Comparison of ENCODE assay signal across 13 mouse cellular contexts in the genomic region with DNA sequence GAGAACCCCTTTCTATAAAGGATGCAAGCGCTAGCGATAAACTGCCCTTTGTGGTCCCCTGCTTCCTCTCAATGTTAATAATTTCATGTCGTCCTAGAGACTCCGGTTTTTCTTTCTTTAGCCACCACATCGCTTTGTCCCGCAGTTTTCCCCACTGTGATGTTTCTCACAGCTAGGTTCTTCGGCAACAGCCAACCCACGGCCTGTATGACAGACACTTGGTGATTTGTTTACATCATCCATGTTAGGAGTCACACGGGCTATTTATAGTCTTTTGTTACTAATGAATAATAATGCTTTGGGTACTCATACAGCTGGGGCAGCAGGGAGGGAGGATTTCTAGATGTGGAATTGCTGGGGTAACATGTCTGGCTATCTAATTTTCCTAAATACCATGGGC. TPM values are rescaled to one million over a fixed set of nuclear protein-coding genes. Genes with fewer than 3 reads are reported as not detected.
DNase-seq lines count a peak whose midpoint lies in the region; ATAC-seq and TF ChIP-seq lines count a peak whose summit lies in the region.
"Had no signal": no experiment of that assay in that cellular context is flagged by ENCODE, and none has a peak within 500 bp of the region (broad histone marks: within the 10 kb centered on the region; RNA-seq: fewer than 3 reads in every experiment).

No protein-coding gene starts in this region.

- ATAC-seq in forebrain, embryonic 12.5 days (ENCODE audit: low FRiP score): no peak
- no peak for ATAC-seq in forebrain, embryonic 11.5 days (replicated peaks; ENCODE audit: low FRiP score)
- ATAC-seq in midbrain, embryonic 11.5 days (ENCODE audit: low FRiP score): no peak
- ATAC-seq in midbrain, embryonic 12.5 days (ENCODE audit: low FRiP score, low read depth): no peak
- ATAC-seq in megakaryocyte-erythroid progenitor cell, adult 5-6 weeks (replicated peaks; ENCODE audit: low FRiP score, low TSS enrichment, poor library complexity, severe bottlenecking): no peak
- no peak for ATAC-seq in liver, embryonic 11.5 days (replicated peaks; ENCODE audit: low FRiP score)

- H3K27ac ChIP-seq in forebrain, embryonic 12.5 days: peak overlapping the region; percentile 93
- H3K27ac ChIP-seq in forebrain, embryonic 11.5 days (ENCODE audit: low read depth, low read length): no peak overlapping the region
- H3K27ac ChIP-seq in midbrain, embryonic 10.5 days (replicated peaks): peak overlapping the region; percentile 83; the same call in 1 of the 2 replicates
- H3K27ac ChIP-seq in midbrain, embryonic 11.5 days (ENCODE audit: low read depth, low read length): no peak overlapping the region; the same call in 1 of the 2 replicates
- H3K27ac ChIP-seq in midbrain, embryonic 12.5 days (replicated peaks): peak overlapping the region; percentile 94
- peak overlapping the region; percentile 86 for H3K27ac ChIP-seq in olfactory bulb, adult 2 months (ENCODE audit: insufficient read depth, low read depth, low read length)
- no peak overlapping the region for H3K27ac ChIP-seq in liver, embryonic 11.5 days (ENCODE audit: low read depth, low read length)
- H3K27ac ChIP-seq: liver, embryonic 13.5 days had no signal

- peaks cover 48% of the 10 kb centered on the region for H3K4me1 ChIP-seq in forebrain, embryonic 12.5 days
- peaks cover 22% of the 10 kb centered on the region for H3K4me1 ChIP-seq in forebrain, embryonic 11.5 days (replicated peaks; ENCODE audit: control insufficient read depth, insufficient read depth, low read length)
- peaks cover 68% of the 10 kb centered on the region for H3K4me1 ChIP-seq in midbrain, embryonic 10.5 days
- peaks cover 25% of the 10 kb centered on the region for H3K4me1 ChIP-seq in midbrain, embryonic 11.5 days (ENCODE audit: control insufficient read depth, insufficient read depth, low read length)
- H3K4me1 ChIP-seq in midbrain, embryonic 12.5 days: peaks cover 41% of the 10 kb centered on the region
- peaks cover 37% of the 10 kb centered on the region for H3K4me1 ChIP-seq in olfactory bulb, adult 2 months (ENCODE audit: control insufficient read depth, insufficient read depth, low read length)
- H3K4me1 ChIP-seq in liver, embryonic 11.5 days (replicated peaks; ENCODE audit: control insufficient read depth, insufficient read depth, low read length): peaks cover 11% of the 10 kb centered on the region

- no peak for TF ChIP-seq POLR2A in olfactory bulb, adult 2 months (IDR thresholded peaks at IDR 0.05; ENCODE audit: insufficient read depth, low read depth, low read length)

- H3K4me3 ChIP-seq in forebrain, embryonic 12.5 days (replicated peaks): no peak overlapping the region
- H3K4me3 ChIP-seq in forebrain, embryonic 11.5 days (ENCODE audit: low read depth, low read length): no peak overlapping the region
- H3K4me3 ChIP-seq in midbrain, embryonic 10.5 days: no peak overlapping the region
- H3K4me3 ChIP-seq in midbrain, embryonic 11.5 days (ENCODE audit: low read depth, low read length): no peak overlapping the region
- no peak overlapping the region for H3K4me3 ChIP-seq in midbrain, embryonic 12.5 days
- no peak overlapping the region for H3K4me3 ChIP-seq in olfactory bulb, adult 2 months (ENCODE audit: insufficient read depth, low read depth, low read length)
- no peak overlapping the region for H3K4me3 ChIP-seq in liver, embryonic 11.5 days (ENCODE audit: low read depth, low read length)
- H3K4me3 ChIP-seq: erythroblast, embryonic 14.5 days; liver, embryonic 13.5 days had no signal

- H3K36me3 ChIP-seq in forebrain, embryonic 12.5 days (replicated peaks): no peaks in the 10 kb centered on the region
- H3K36me3 ChIP-seq in forebrain, embryonic 11.5 days (ENCODE audit: control insufficient read depth, insufficient read depth, low read length): no peaks in the 10 kb centered on the region
- H3K36me3 ChIP-seq in midbrain, embryonic 10.5 days: no peaks in the 10 kb centered on the region
- no peaks in the 10 kb centered on the region for H3K36me3 ChIP-seq in midbrain, embryonic 11.5 days (ENCODE audit: control insufficient read depth, insufficient read depth, low read length)
- no peaks in the 10 kb centered on the region for H3K36me3 ChIP-seq in midbrain, embryonic 12.5 days
- H3K36me3 ChIP-seq in liver, embryonic 11.5 days (ENCODE audit: control insufficient read depth, insufficient read depth, low read length): no peaks in the 10 kb centered on the region
- H3K36me3 ChIP-seq: limb, embryonic 10.5 days; liver, embryonic 13.5 days had no signal

- H3K27me3 ChIP-seq in forebrain, embryonic 12.5 days: peaks cover 13% of the 10 kb centered on the region
- H3K27me3 ChIP-seq in forebrain, embryonic 11.5 days (ENCODE audit: control insufficient read depth, insufficient read depth, low read length): no peaks in the 10 kb centered on the region
- peaks cover 67% of the 10 kb centered on the region for H3K27me3 ChIP-seq in midbrain, embryonic 10.5 days (ENCODE audit: low read depth, poor library complexity, severe bottlenecking)
- H3K27me3 ChIP-seq in midbrain, embryonic 11.5 days (ENCODE audit: control insufficient read depth, insufficient read depth, low read length): no peaks in the 10 kb centered on the region
- H3K27me3 ChIP-seq in midbrain, embryonic 12.5 days: peaks cover 16% of the 10 kb centered on the region
- peaks cover 17% of the 10 kb centered on the region for H3K27me3 ChIP-seq in liver, embryonic 11.5 days (replicated peaks; ENCODE audit: control insufficient read depth, insufficient read depth, low read length)

- no peak for DNase-seq in forebrain, embryonic 11.5 days (ENCODE audit: low spot score)
- no peak for DNase-seq in midbrain, embryonic 10.5 days (ENCODE audit: low spot score)
- no peak for DNase-seq in midbrain, embryonic 11.5 days (ENCODE audit: low spot score, missing footprints)
- DNase-seq in liver, embryonic 11.5 days (ENCODE audit: low spot score): no peak
- DNase-seq: liver, embryonic 13.5 days; spleen, adult 18-20 months; thymus, postnatal 36 days had no signal

- no peak overlapping the region for H3K9ac ChIP-seq in forebrain, embryonic 12.5 days
- H3K9ac ChIP-seq in forebrain, embryonic 11.5 days (ENCODE audit: low read length): no peak overlapping the region
- H3K9ac ChIP-seq in midbrain, embryonic 11.5 days (ENCODE audit: low read length): no peak overlapping the region
- no peak overlapping the region for H3K9ac ChIP-seq in midbrain, embryonic 12.5 days (replicated peaks)
- H3K9ac ChIP-seq in liver, embryonic 11.5 days (ENCODE audit: low read depth, low read length): no peak overlapping the region
- H3K9ac ChIP-seq: liver, embryonic 13.5 days had no signal

- H3K9me3 ChIP-seq in forebrain, embryonic 12.5 days: no peaks in the 10 kb centered on the region
- no peaks in the 10 kb centered on the region for H3K9me3 ChIP-seq in forebrain, embryonic 11.5 days (ENCODE audit: control insufficient read depth, low read length)
- no peaks in the 10 kb centered on the region for H3K9me3 ChIP-seq in midbrain, embryonic 10.5 days (replicated peaks)
- H3K9me3 ChIP-seq in midbrain, embryonic 11.5 days (ENCODE audit: control insufficient read depth, low read length): no peaks in the 10 kb centered on the region
- H3K9me3 ChIP-seq in midbrain, embryonic 12.5 days: no peaks in the 10 kb centered on the region
- no peaks in the 10 kb centered on the region for H3K9me3 ChIP-seq in liver, embryonic 11.5 days (ENCODE audit: control insufficient read depth, low read length)
- H3K9me3 ChIP-seq: limb, embryonic 10.5 days; liver, embryonic 13.5 days had no signal

- WGBS in forebrain, embryonic 12.5 days: 54% methylated on average over 9 of the region's 9 CpGs
- WGBS in forebrain, embryonic 11.5 days: 66% methylated on average over 9 of the region's 9 CpGs
- WGBS in midbrain, embryonic 10.5 days: 77% methylated on average over 9 of the region's 9 CpGs
- WGBS in midbrain, embryonic 11.5 days: 65% methylated on average over 9 of the region's 9 CpGs
- WGBS in midbrain, embryonic 12.5 days: 61% methylated on average over 9 of the region's 9 CpGs
- WGBS in olfactory bulb, adult 2 months: 23% methylated on average over 9 of the region's 9 CpGs
- WGBS in liver, embryonic 11.5 days: 72% methylated on average over 9 of the region's 9 CpGs

- no peak for TF ChIP-seq CTCF in olfactory bulb, adult 2 months (IDR thresholded peaks at IDR 0.05; ENCODE audit: insufficient read depth, low read depth, low read length)

- 0 out of 2 replicates have a peak overlapping the region, but pooled peaks have one; percentile 38 for H3K4me2 ChIP-seq in forebrain, embryonic 12.5 days
- no peak overlapping the region for H3K4me2 ChIP-seq in forebrain, embryonic 11.5 days (ENCODE audit: low read depth, low read length, severe bottlenecking)
- H3K4me2 ChIP-seq in midbrain, embryonic 11.5 days: no peak overlapping the region
- H3K4me2 ChIP-seq in midbrain, embryonic 12.5 days (replicated peaks): 0 out of 2 replicates have a peak overlapping the region, but pooled peaks have one; percentile 26
- H3K4me2 ChIP-seq in liver, embryonic 11.5 days: no peak overlapping the region

RNA-seq across cellular contexts. Expression of a gene that starts 16.6 kb away (rescaled TPM):
- polyA plus RNA-seq in forebrain, embryonic 12.5 days (2016; fragmentation: Nextera tagmentation; extraction: Ambion mirVana): 4,517 and 4,745 TPM in 2 replicates
- 3,131 and 3,150 TPM in 2 replicates for polyA plus RNA-seq in forebrain, embryonic 11.5 days (2014; fragmentation: Nextera tagmentation; extraction: Ambion mirVana)
- polyA plus RNA-seq in midbrain, embryonic 10.5 days (2016; fragmentation: Nextera tagmentation; extraction: Ambion mirVana): 2,607 and 3,209 TPM in 2 replicates
- 4,454 and 4,703 TPM in 2 replicates for polyA plus RNA-seq in midbrain, embryonic 11.5 days (2014; fragmentation: Nextera tagmentation; extraction: Ambion mirVana)
- polyA plus RNA-seq in midbrain, embryonic 12.5 days (2016; fragmentation: Nextera tagmentation; extraction: Ambion mirVana): 4,918 and 5,057 TPM in 2 replicates
- polyA plus RNA-seq in olfactory bulb, adult 2 months (2012; ENCODE audit: insufficient read depth, insufficient read length, low replicate concordance, missing spikeins): 402 and 593 TPM in 2 replicates
- total RNA-seq in megakaryocyte-erythroid progenitor cell, adult 5-6 weeks (2014; fragmentation: Nextera tagmentation): 600 and 836 TPM in 2 replicates
- 1,250 and 1,264 TPM in 2 replicates for total RNA-seq in megakaryocyte-erythroid progenitor cell, adult 5-6 weeks (2017)
- polyA plus RNA-seq in liver, embryonic 11.5 days (2014; fragmentation: Nextera tagmentation; extraction: Ambion mirVana): 896 and 908 TPM in 2 replicates

RNA-seq across cellular contexts. Expression of a gene that starts 45.0 kb away (rescaled TPM):
- polyA plus RNA-seq in forebrain, embryonic 12.5 days (2016; fragmentation: Nextera tagmentation; extraction: Ambion mirVana): 3.8 and 4.9 TPM in 2 replicates
- 1.3 and 1.5 TPM in 2 replicates for polyA plus RNA-seq in forebrain, embryonic 11.5 days (2014; fragmentation: Nextera tagmentation; extraction: Ambion mirVana)
- 3.5 and 3.6 TPM in 2 replicates for polyA plus RNA-seq in midbrain, embryonic 10.5 days (2016; fragmentation: Nextera tagmentation; extraction: Ambion mirVana)
- 1.3 and 1.4 TPM in 2 replicates for polyA plus RNA-seq in midbrain, embryonic 11.5 days (2014; fragmentation: Nextera tagmentation; extraction: Ambion mirVana)
- 4.8 and 6.4 TPM in 2 replicates for polyA plus RNA-seq in midbrain, embryonic 12.5 days (2016; fragmentation: Nextera tagmentation; extraction: Ambion mirVana)
- polyA plus RNA-seq in olfactory bulb, adult 2 months (2012; ENCODE audit: insufficient read depth, insufficient read length, low replicate concordance, missing spikeins): not detected in 2 replicates
- total RNA-seq in megakaryocyte-erythroid progenitor cell, adult 5-6 weeks (2014; fragmentation: Nextera tagmentation): 0.66 and 1.3 TPM in 2 replicates
- 0.47 and 0.80 TPM in 2 replicates for total RNA-seq in megakaryocyte-erythroid progenitor cell, adult 5-6 weeks (2017)
- 2.5 and 3.0 TPM in 2 replicates for polyA plus RNA-seq in liver, embryonic 11.5 days (2014; fragmentation: Nextera tagmentation; extraction: Ambion mirVana)
- polyA plus RNA-seq: erythroblast, embryonic 14.5 days had no signal

RNA-seq across cellular contexts. Expression of a gene that starts 55.4 kb away (rescaled TPM):
- 7.2 and 8.3 TPM in 2 replicates for polyA plus RNA-seq in forebrain, embryonic 12.5 days (2016; fragmentation: Nextera tagmentation; extraction: Ambion mirVana)
- 7.2 and 8.8 TPM in 2 replicates for polyA plus RNA-seq in forebrain, embryonic 11.5 days (2014; fragmentation: Nextera tagmentation; extraction: Ambion mirVana)
- polyA plus RNA-seq in midbrain, embryonic 10.5 days (2016; fragmentation: Nextera tagmentation; extraction: Ambion mirVana): 7.2 and 8.9 TPM in 2 replicates
- 8.8 and 10.0 TPM in 2 replicates for polyA plus RNA-seq in midbrain, embryonic 11.5 days (2014; fragmentation: Nextera tagmentation; extraction: Ambion mirVana)
- polyA plus RNA-seq in midbrain, embryonic 12.5 days (2016; fragmentation: Nextera tagmentation; extraction: Ambion mirVana): 7.2 and 9.2 TPM in 2 replicates
- not detected in 2 replicates for polyA plus RNA-seq in olfactory bulb, adult 2 months (2012; ENCODE audit: insufficient read depth, insufficient read length, low replicate concordance, missing spikeins)
- 27.7 and 41.0 TPM in 2 replicates for total RNA-seq in megakaryocyte-erythroid progenitor cell, adult 5-6 weeks (2014; fragmentation: Nextera tagmentation)
- total RNA-seq in megakaryocyte-erythroid progenitor cell, adult 5-6 weeks (2017): 18.2 and 24.1 TPM in 2 replicates
- 7.9 and 8.5 TPM in 2 replicates for polyA plus RNA-seq in liver, embryonic 11.5 days (2014; fragmentation: Nextera tagmentation; extraction: Ambion mirVana)
- polyA plus RNA-seq: erythroblast, embryonic 14.5 days had no signal

RNA-seq across cellular contexts. Expression of a gene that starts 59.3 kb away (rescaled TPM):
- 14.1 and 15.4 TPM in 2 replicates for polyA plus RNA-seq in forebrain, embryonic 12.5 days (2016; fragmentation: Nextera tagmentation; extraction: Ambion mirVana)
- polyA plus RNA-seq in forebrain, embryonic 11.5 days (2014; fragmentation: Nextera tagmentation; extraction: Ambion mirVana): 8.7 and 9.3 TPM in 2 replicates
- 25.5 and 28.6 TPM in 2 replicates for polyA plus RNA-seq in midbrain, embryonic 10.5 days (2016; fragmentation: Nextera tagmentation; extraction: Ambion mirVana)
- 7.8 and 7.9 TPM in 2 replicates for polyA plus RNA-seq in midbrain, embryonic 11.5 days (2014; fragmentation: Nextera tagmentation; extraction: Ambion mirVana)
- 11.2 and 11.5 TPM in 2 replicates for polyA plus RNA-seq in midbrain, embryonic 12.5 days (2016; fragmentation: Nextera tagmentation; extraction: Ambion mirVana)
- polyA plus RNA-seq in olfactory bulb, adult 2 months (2012; ENCODE audit: insufficient read depth, insufficient read length, low replicate concordance, missing spikeins): not detected in 2 replicates
- total RNA-seq in megakaryocyte-erythroid progenitor cell, adult 5-6 weeks (2014; fragmentation: Nextera tagmentation): 18.4 and 23.7 TPM in 2 replicates
- 34.6 and 45.8 TPM in 2 replicates for total RNA-seq in megakaryocyte-erythroid progenitor cell, adult 5-6 weeks (2017)
- 15.9 and 18.5 TPM in 2 replicates for polyA plus RNA-seq in liver, embryonic 11.5 days (2014; fragmentation: Nextera tagmentation; extraction: Ambion mirVana)

Comparison
In these comparisons a context has a peak if more than half of its experiments do, and no peak if none do; other contexts are left out.
1. H3K27ac ChIP-seq: peak in forebrain, embryonic 12.5 days (single experiment), midbrain, embryonic 10.5 days (single experiment), midbrain, embryonic 12.5 days (single experiment) and olfactory bulb, adult 2 months (single experiment); none in forebrain, embryonic 11.5 days (single experiment), midbrain, embryonic 11.5 days (single experiment) and liver, embryonic 11.5 days (single experiment).
2. H3K4me2 ChIP-seq: peak in forebrain, embryonic 12.5 days (single experiment) and midbrain, embryonic 12.5 days (single experiment); none in forebrain, embryonic 11.5 days (single experiment), midbrain, embryonic 11.5 days (single experiment) and liver, embryonic 11.5 days (single experiment).